Mouse (Mus musculus) 3T3-L1 (cell line): ENCODE results near the gene Dpf3.

Experiments
- DNase-seq: peaks from one replicate; pipeline ENCODE4 v3.0.0-alpha.2; 2015; ENCODE audit warnings: low read depth, low spot score

Gene Dpf3

GRCm38 (mm10) chr12:83342035-83342874 lies 145.3 kb downstream of the Dpf3 start:
- no peak for DNase-seq

GRCm38 (mm10) chr12:83340960-83341359 lies 146.6 kb downstream of the Dpf3 start:
- no peak for DNase-seq

- DNase-seq: no peak
These were observed 149.2 kb downstream of the Dpf3 start for GRCm38 (mm10) chr12:83338345-83338744.

- no peak for DNase-seq
These were observed 149.8 kb downstream of the Dpf3 start for GRCm38 (mm10) chr12:83337776-83338149.

GRCm38 (mm10) chr12:83337077-83337775 lies 150.3 kb downstream of the Dpf3 start:
- peak; percentile 9 for DNase-seq

GRCm38 (mm10) chr12:83330056-83330455 lies 157.5 kb downstream of the Dpf3 start:
- no peak for DNase-seq

GRCm38 (mm10) chr12:83328899-83329298 lies 158.6 kb downstream of the Dpf3 start:
- peak; percentile 53 for DNase-seq

- DNase-seq: no peak
These were observed 159.0 kb downstream of the Dpf3 start for GRCm38 (mm10) chr12:83328491-83328890.

- no peak for DNase-seq
These were observed 160.1 kb downstream of the Dpf3 start for GRCm38 (mm10) chr12:83327451-83327850.

- DNase-seq: no peak
These were observed 166.8 kb downstream of the Dpf3 start for GRCm38 (mm10) chr12:83320725-83321124.

- DNase-seq: no peak
These were observed 169.7 kb downstream of the Dpf3 start for GRCm38 (mm10) chr12:83317646-83318443.

- DNase-seq: no peak
These were observed 172.8 kb downstream of the Dpf3 start for GRCm38 (mm10) chr12:83314666-83315065.

GRCm38 (mm10) chr12:83312818-83313217 lies 174.7 kb downstream of the Dpf3 start:
- DNase-seq: no peak

GRCm38 (mm10) chr12:83310567-83310966 lies 176.9 kb downstream of the Dpf3 start:
- DNase-seq: no peak

GRCm38 (mm10) chr12:83309031-83309804 lies 178.3 kb downstream of the Dpf3 start:
- DNase-seq: no peak

GRCm38 (mm10) chr12:83308627-83309026 lies 178.9 kb downstream of the Dpf3 start:
- DNase-seq: no peak

GRCm38 (mm10) chr12:83303221-83303620 lies 184.3 kb downstream of the Dpf3 start:
- DNase-seq: no peak

GRCm38 (mm10) chr12:83302320-83303153 lies 185.0 kb downstream of the Dpf3 start:
- no peak for DNase-seq

GRCm38 (mm10) chr12:83301616-83302319 lies 185.7 kb downstream of the Dpf3 start:
- peak; percentile 16 for DNase-seq

- DNase-seq: no peak
These were observed 189.2 kb downstream of the Dpf3 start for GRCm38 (mm10) chr12:83298358-83298757.
